Mouse (Mus musculus) kidney, postnatal 0 days (tissue): ENCODE measurements at regions not wholly inside any gene's neighbourhood (a gene's known extent, or its start where the extent isn't known, plus 50 kb on each side); places are given as distances from the start of the nearest gene placed in this dataset.
A peak's percentile ranks its signal among the peaks of the same experiment; 100 is the strongest.

Experiments used
- ATAC-seq: fragments of 200-750 bp; cut with Nextera tagmentation; replicated peaks from 2 replicates; pipeline ENCODE4 v1.8.0; 2017; ENCODE audit warnings: low read depth, moderate number of reproducible peaks, moderate TSS enrichment, moderate library complexity; ENCODE audit not compliant: low FRiP score
- DNase-seq: peaks from one replicate; pipeline ENCODE4 v3.0.0-alpha.2; 2016; ENCODE audit warnings: low spot score
- H3K27ac ChIP-seq: fragments of 300-500 bp; sonication (generic); 2 replicates; pipeline ENCODE4 v1.5.1; 2014; ENCODE audit warnings: mild to moderate bottlenecking
- H3K27me3 ChIP-seq: fragments of 300-500 bp; sonication (generic); 2 replicates; pipeline ENCODE4 v1.6.1; 2014; ENCODE audit warnings: low read length, mixed read lengths; ENCODE audit not compliant: insufficient read depth
- H3K36me3 ChIP-seq: fragments of 300-500 bp; sonication (generic); 2 replicates; pipeline ENCODE4 v1.6.1; 2014; ENCODE audit warnings: low read length, mixed read lengths; ENCODE audit not compliant: insufficient read depth
- H3K4me1 ChIP-seq: fragments of 300-500 bp; sonication (generic); replicated peaks from 2 replicates; pipeline ENCODE4 v1.6.1; 2014; ENCODE audit warnings: antibody characterized with exemption, low read length, mixed read lengths; ENCODE audit not compliant: insufficient read depth
- H3K4me2 ChIP-seq: fragments of 300-500 bp; sonication (generic); 2 replicates; pipeline ENCODE4 v1.6.1; 2014; ENCODE audit warnings: mild to moderate bottlenecking, low read length, moderate library complexity, mixed read lengths
- H3K4me3 ChIP-seq: fragments of 300-500 bp; sonication (generic); replicated peaks from 2 replicates; pipeline ENCODE4 v1.5.1; 2014; ENCODE audit warnings: low read depth, low read length
- H3K9ac ChIP-seq: fragments of 300-500 bp; sonication (generic); 2 replicates; pipeline ENCODE4 v1.6.1; 2014; ENCODE audit warnings: low read depth, low read length
- H3K9me3 ChIP-seq: fragments of 300-500 bp; sonication (generic); replicated peaks from 2 replicates; pipeline ENCODE4 v1.6.1; 2016; ENCODE audit warnings: low read length, inconsistent platforms, mixed read lengths
- CTCF ChIP-seq: IDR thresholded peaks from 2 replicates; pipeline ENCODE4 v1.5.1; 2016; ENCODE audit warnings: antibody characterized with exemption, low read depth, mild to moderate bottlenecking, moderate library complexity
- WGBS: fragments of 180-500 bp; shearing (Covaris S2); extraction: QIAGEN DNeasy Blood & Tissue Kit; methylation state at CpG from one replicate; pipeline ENCODE4 v1.1.7; 2014; 5-methylcytosine and 5-hydroxymethylcytosine counted together

DNA sequence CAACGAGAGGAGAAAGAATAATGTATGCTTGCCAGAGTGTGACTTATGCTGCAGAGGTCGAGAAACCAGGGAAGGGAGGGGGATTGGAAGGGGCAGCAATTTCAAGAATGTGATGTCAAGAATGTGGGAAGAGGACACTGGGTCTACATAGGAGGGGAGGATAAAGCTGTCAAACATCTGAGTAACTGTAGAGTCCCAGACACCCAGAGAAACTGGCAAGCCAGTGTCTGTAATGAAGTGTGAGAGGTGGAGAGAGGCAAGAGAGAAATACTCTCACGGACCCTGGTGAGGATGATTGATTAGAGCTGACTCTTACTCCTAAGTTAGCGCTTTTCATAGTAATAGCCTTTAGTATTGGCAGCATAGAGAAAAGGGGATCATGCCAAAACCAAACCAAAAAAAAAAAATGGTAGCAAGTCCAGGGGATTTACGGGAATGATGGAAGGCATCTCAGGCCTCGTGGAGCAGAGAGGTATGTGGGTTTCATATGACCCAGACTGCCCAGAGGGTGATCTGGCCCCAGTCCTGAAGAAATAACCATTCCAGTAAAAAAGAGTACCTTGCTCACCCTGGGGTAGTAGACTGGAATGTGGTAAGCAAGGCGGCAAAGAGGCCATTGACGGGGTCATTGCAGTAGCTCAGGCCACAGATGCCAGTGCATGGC lies 146.2 kb upstream of the Serp2 start:
- TF ChIP-seq CTCF = no peak
- ATAC-seq = no peak
- Histone ChIP-seq H3K27ac (peak overlapping the region; percentile 54), H3K36me3 (no peaks in the 10 kb centered on the region), H3K9ac (no peak overlapping the region), H3K4me3 (no peak overlapping the region), H3K4me1 (peaks cover 21% of the 10 kb centered on the region; the same call in 1 of the 2 replicates), H3K9me3 (no peaks in the 10 kb centered on the region), H3K27me3 (no peaks in the 10 kb centered on the region), H3K4me2 (no peak overlapping the region)
- 30% methylated on average over 8 of the region's 8 CpGs for WGBS
- DNase-seq = peak; percentile 84

DNA sequence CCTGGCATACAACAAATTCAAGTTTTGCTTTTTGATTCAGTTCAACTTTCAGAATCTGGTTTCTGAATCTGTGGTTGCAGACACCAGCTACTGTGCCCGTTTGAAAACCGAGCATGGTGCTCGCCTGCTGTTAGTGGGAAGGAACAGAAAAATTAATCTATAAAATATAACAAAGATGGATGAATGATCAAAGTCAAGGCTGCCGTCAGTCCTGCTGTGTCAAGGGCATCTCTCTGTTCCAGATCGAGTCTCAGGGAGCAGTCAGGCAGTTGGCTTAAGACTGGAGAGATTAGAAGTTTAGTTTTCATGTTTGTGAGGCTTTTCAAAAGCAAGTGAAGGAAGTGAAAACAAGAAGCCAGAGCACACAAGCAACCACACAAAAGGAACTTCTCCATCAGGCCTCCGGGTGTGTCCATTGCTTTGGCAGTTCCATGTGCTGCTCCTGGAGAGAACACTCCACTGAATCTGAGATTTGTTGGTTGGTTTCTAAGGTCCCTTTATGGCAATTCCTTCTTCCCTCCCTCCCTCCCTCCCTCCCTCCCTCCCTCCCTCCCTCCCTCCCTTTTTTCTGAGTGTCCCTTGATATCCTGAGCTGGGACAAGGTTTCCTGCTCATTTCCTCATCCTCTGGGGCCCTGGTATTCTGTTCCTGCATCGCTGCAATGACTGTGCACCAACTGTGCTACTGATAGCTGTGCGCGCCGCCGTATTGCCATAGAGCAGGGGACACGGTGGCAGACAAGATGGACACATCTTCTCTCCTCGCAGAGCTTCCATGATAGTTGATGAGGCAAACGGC lies 145.4 kb upstream of the Serp2 start:
- ATAC-seq (no peak), DNase-seq (no peak)
- WGBS = 46% methylated on average over 14 of the region's 14 CpGs
- Histone ChIP-seq H3K4me1 (peaks cover 21% of the 10 kb centered on the region; the same call in 1 of the 2 replicates), H3K9ac (no peak overlapping the region), H3K9me3 (no peaks in the 10 kb centered on the region), H3K27ac (peak overlapping the region; percentile 54), H3K4me2 (no peak overlapping the region), H3K27me3 (no peaks in the 10 kb centered on the region), H3K4me3 (no peak overlapping the region), H3K36me3 (no peaks in the 10 kb centered on the region)
- TF ChIP-seq CTCF = no peak

DNA sequence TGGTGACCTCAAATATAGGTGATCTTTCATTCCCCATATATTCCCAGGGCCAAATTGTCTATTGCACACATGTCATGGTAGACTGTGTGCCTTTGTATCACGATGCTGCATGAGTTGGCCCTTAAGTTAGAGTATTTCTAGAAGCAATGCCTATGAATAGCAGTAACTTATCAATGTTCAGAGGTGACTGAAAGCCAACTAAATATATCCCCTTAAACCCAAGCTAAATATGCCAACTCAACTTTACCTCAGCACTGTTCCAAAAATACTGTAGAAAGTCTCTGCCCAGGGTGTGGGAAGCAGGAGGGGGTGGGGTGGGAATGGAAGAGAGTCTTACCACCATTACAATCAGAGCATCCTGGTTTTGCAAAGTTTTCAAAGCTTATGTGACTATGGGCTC lies 144.6 kb upstream of the Serp2 start:
- Histone ChIP-seq H3K36me3 (no peaks in the 10 kb centered on the region), H3K27me3 (no peaks in the 10 kb centered on the region), H3K27ac (no peak overlapping the region), H3K4me1 (peaks cover 21% of the 10 kb centered on the region; the same call in 1 of the 2 replicates), H3K4me2 (no peak overlapping the region), H3K9ac (no peak overlapping the region), H3K4me3 (no peak overlapping the region), H3K9me3 (no peaks in the 10 kb centered on the region)
- DNase-seq (no peak), ATAC-seq (no peak)
- 100% methylated on average over 1 of the region's 1 CpGs for WGBS
- no peak for TF ChIP-seq CTCF

DNA sequence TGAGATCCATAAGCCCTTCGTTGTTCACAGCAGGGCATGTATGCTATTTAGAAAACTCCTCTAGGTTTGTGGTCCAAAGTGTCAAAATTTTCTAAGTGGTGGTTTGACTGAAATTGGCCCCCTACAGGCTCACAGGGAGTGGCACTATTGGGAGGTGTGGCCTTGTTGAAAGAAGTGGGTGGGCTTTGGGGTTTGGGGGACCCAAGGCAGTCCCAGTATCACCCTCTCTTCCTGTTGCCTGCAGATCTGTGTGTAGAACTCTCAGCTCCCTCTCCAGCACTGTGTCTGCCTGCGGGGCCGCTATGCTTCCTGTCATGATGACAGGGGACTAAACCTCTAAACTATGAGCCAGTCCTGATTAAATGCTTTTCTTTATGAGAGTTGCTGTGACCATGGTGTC lies 144.1 kb upstream of the Serp2 start:
- Histone ChIP-seq H3K27ac (no peak overlapping the region), H3K4me1 (peaks cover 21% of the 10 kb centered on the region; the same call in 1 of the 2 replicates), H3K9me3 (no peaks in the 10 kb centered on the region), H3K4me3 (no peak overlapping the region), H3K36me3 (no peaks in the 10 kb centered on the region), H3K27me3 (no peaks in the 10 kb centered on the region), H3K9ac (no peak overlapping the region), H3K4me2 (no peak overlapping the region)
- TF ChIP-seq CTCF = no peak
- DNase-seq = no peak
- ATAC-seq = no peak
- 83% methylated on average over 3 of the region's 3 CpGs for WGBS

DNA sequence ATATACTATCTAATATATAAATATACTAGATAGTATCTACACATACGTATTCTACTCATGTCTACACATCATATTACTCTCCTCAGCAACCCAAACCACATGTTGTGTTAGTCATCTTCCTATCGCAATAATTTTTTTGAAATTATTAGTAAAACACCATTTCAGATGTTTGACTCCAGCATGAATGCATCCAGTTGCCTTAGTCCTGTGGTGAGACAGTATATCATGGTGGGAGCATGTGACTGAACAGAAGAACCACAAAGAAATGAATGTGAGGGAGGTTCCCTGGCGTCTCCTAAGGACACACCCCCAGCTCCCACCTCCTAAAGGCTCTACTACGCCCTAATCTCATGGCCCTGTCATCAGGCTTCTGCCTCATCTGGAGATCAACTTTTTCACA lies 143.5 kb upstream of the Serp2 start:
- DNase-seq = no peak
- no peaks in the 10 kb centered on the region for H3K27me3 ChIP-seq
- TF ChIP-seq CTCF = no peak
- no peak overlapping the region for H3K4me3 ChIP-seq
- 82% methylated on average over 4 of the region's 4 CpGs for WGBS
- no peak overlapping the region for H3K27ac ChIP-seq
- no peaks in the 10 kb centered on the region for H3K9me3 ChIP-seq
- no peak overlapping the region for H3K4me2 ChIP-seq
- no peaks in the 10 kb centered on the region for H3K36me3 ChIP-seq
- no peak for ATAC-seq
- H3K9ac ChIP-seq = no peak overlapping the region
- H3K4me1 ChIP-seq = peaks cover 21% of the 10 kb centered on the region; the same call in 1 of the 2 replicates

DNA sequence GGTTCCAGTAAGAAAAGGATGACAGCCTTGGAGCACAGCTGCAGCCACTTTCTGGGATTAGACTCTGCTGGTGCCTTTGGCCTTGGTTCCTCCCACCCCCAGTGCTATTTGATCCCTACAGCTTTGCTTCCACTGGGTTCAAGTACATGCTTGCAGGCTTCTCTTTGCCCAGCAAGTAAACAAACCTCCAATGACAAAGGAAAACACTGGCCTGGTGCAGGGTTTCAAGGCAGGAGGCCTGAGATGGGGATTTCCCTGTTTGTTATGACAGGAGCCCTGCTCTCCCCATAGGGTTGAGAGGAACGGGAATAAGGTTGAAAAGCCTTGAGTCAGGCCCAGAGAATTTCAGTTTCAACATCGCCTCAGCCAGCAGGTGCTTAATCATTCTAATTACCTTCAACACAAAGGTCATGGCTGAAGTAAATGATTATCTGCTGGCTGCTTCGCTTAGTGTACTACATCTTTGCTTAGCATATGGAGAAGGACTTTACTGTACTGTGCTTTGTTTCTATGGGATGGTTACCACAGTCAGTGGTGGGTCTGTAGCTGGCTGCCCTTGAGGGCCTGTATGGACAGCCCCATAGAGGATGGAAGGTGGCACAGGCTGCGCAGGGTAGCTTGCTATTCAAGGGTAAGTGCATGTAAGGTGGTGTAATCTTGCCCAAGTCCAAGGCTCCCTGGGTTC lies 142.2 kb upstream of the Serp2 start:
- peak overlapping the region; percentile 83 for H3K27ac ChIP-seq
- 21% methylated on average over 4 of the region's 4 CpGs for WGBS
- TF ChIP-seq CTCF = no peak
- H3K9me3 ChIP-seq = no peaks in the 10 kb centered on the region
- no peak overlapping the region for H3K4me2 ChIP-seq
- peaks cover 23% of the 10 kb centered on the region; the same call in 1 of the 2 replicates for H3K4me1 ChIP-seq
- ATAC-seq = peak; percentile 77
- DNase-seq = peak; percentile 95
- no peaks in the 10 kb centered on the region for H3K36me3 ChIP-seq
- H3K27me3 ChIP-seq = no peaks in the 10 kb centered on the region
- no peak overlapping the region for H3K9ac ChIP-seq
- H3K4me3 ChIP-seq = no peak overlapping the region
